In genomic region chr16:34414581-34414980, GRCm38 (mm10) we compare ENCODE assay signal across 8 mouse cellular contexts.
A peak's percentile ranks its signal among the peaks of the same experiment; 100 is the strongest.
DNase-seq lines count a peak whose midpoint lies in the region; ATAC-seq lines count a peak whose summit lies in the region.

No protein-coding gene starts in this region.

- no peaks in the 10 kb centered on the region for H3K36me3 ChIP-seq in heart, embryonic 11.5 days (ENCODE audit: control insufficient read depth, insufficient read depth, low read length)
- H3K36me3 ChIP-seq in forebrain, embryonic 14.5 days (ENCODE audit: control insufficient read depth, insufficient read depth, low read length) = no peaks in the 10 kb centered on the region

- WGBS in heart, embryonic 11.5 days (ENCODE audit: insufficient replicate concordance) = 49% methylated on average over 7 of the region's 7 CpGs
- WGBS in forebrain, embryonic 14.5 days = 71% methylated on average over 7 of the region's 7 CpGs

- no peak overlapping the region for H3K4me3 ChIP-seq in heart, embryonic 11.5 days (ENCODE audit: low read depth, low read length)
- H3K4me3 ChIP-seq in forebrain, embryonic 14.5 days (ENCODE audit: low read depth, low read length) = no peak overlapping the region

- no peaks in the 10 kb centered on the region for H3K9me3 ChIP-seq in heart, embryonic 11.5 days (replicated peaks; ENCODE audit: control insufficient read depth, low read length)
- no peaks in the 10 kb centered on the region for H3K9me3 ChIP-seq in forebrain, embryonic 14.5 days (replicated peaks; ENCODE audit: control insufficient read depth, low read length)

- DNase-seq in heart, adult 18-20 months = peak; percentile 69 to 72
- peak; percentile 27 for DNase-seq in forebrain, embryonic 14.5 days (ENCODE audit: low spot score)
- DNase-seq in layer of hippocampus, adult 11-12 months (ENCODE audit: low spot score) = peak; percentile 58
- DNase-seq in lung, postnatal 25 days (ENCODE audit: low spot score) = peak; percentile 36
- no peak for DNase-seq in adrenal gland, postnatal 4 days (ENCODE audit: low spot score in 2 of 2)
- DNase-seq in c-Kit-positive CD71-positive TER-119-positive erythroid progenitor cells, embryonic 14.5 days (ENCODE audit: low spot score) = no peak
- DNase-seq in thymus, postnatal 0 days (ENCODE audit: low spot score) = no peak

- no peak overlapping the region for H3K27ac ChIP-seq in heart, embryonic 11.5 days (ENCODE audit: low read depth, low read length)
- H3K27ac ChIP-seq in forebrain, embryonic 14.5 days (ENCODE audit: low read depth, low read length) = peak overlapping the region; percentile 61; the same call in 1 of the 2 replicates

- H3K4me1 ChIP-seq in heart, embryonic 11.5 days (ENCODE audit: control insufficient read depth, insufficient read depth, low read length) = peaks cover 13% of the 10 kb centered on the region
- H3K4me1 ChIP-seq in forebrain, embryonic 14.5 days (ENCODE audit: control insufficient read depth, insufficient read depth, low read length) = peaks cover 18% of the 10 kb centered on the region; the same call in 1 of the 2 replicates

- no peaks in the 10 kb centered on the region for H3K27me3 ChIP-seq in heart, embryonic 11.5 days (ENCODE audit: control insufficient read depth, insufficient read depth, low read length)
- no peaks in the 10 kb centered on the region for H3K27me3 ChIP-seq in forebrain, embryonic 14.5 days (replicated peaks; ENCODE audit: control insufficient read depth, insufficient read depth, low read length)

- no peak overlapping the region for H3K9ac ChIP-seq in heart, embryonic 11.5 days (ENCODE audit: low read depth, low read length)
- H3K9ac ChIP-seq in forebrain, embryonic 14.5 days (ENCODE audit: low read length) = no peak overlapping the region

- no peak overlapping the region for H3K4me2 ChIP-seq in heart, embryonic 11.5 days
- no peak overlapping the region for H3K4me2 ChIP-seq in forebrain, embryonic 14.5 days (ENCODE audit: low read length)

- no peak for ATAC-seq in heart, embryonic 11.5 days (replicated peaks; ENCODE audit: insufficient number of reproducible peaks, low FRiP score, low TSS enrichment)
- no peak for ATAC-seq in forebrain, embryonic 14.5 days

Comparison
In these comparisons a context has a peak if more than half of its experiments do, and no peak if none do; other contexts are left out.
1. DNase-seq: peak in heart, adult 18-20 months (2 of 2), forebrain, embryonic 14.5 days (single experiment), layer of hippocampus, adult 11-12 months (single experiment) and lung, postnatal 25 days (single experiment); none in adrenal gland, postnatal 4 days (0 of 2), c-Kit-positive CD71-positive TER-119-positive erythroid progenitor cells, embryonic 14.5 days (single experiment) and thymus, postnatal 0 days (single experiment).